Mouse (Mus musculus) CH12.LX (cell line): ENCODE data around the gene E130114P18Rik. TPM values are rescaled to one million over a fixed set of nuclear protein-coding genes. Genes with fewer than 3 reads are reported as not detected.

Source experiments
- DNase-seq: peaks from one replicate; pipeline ENCODE4 v3.0.0-alpha.2; 2013; ENCODE audit errors: extremely low read depth
- H3K27ac ChIP-seq: 2 replicates; pipeline ENCODE4 v1.5.1; 2012; ENCODE audit warnings: low read depth, mild to moderate bottlenecking, control low read depth, moderate library complexity; ENCODE audit not compliant: insufficient read depth
- H3K27me3 ChIP-seq: replicated peaks from 2 replicates; pipeline ENCODE3; 2012; ENCODE audit warnings: inconsistent platforms
- H3K36me3 ChIP-seq, 2 experiments: replicated peaks in 1 of 2; 2 replicates each; pipeline versions ENCODE3 to v1.6.1; 2012; ENCODE audit warnings: inconsistent platforms in 1 of 2, low read length in 1 of 2, mild to moderate bottlenecking in 1 of 2, mixed read lengths in 1 of 2, moderate library complexity in 1 of 2; ENCODE audit not compliant: control insufficient read depth in 1 of 2, insufficient read depth in 1 of 2
- H3K4me1 ChIP-seq, 2 experiments: 2 replicates each; pipeline ENCODE4 v1.6.1; 2012; ENCODE audit warnings: inconsistent platforms in 1 of 2, moderate library complexity in 1 of 2; ENCODE audit not compliant: insufficient read depth in 2 of 2, control insufficient read depth in 1 of 2
- H3K4me2 ChIP-seq: 2 replicates; pipeline ENCODE4 v1.6.1; 2012; ENCODE audit warnings: low read depth, mild to moderate bottlenecking, control low read depth; ENCODE audit not compliant: poor library complexity, insufficient read depth, severe bottlenecking
- H3K4me3 ChIP-seq, 3 experiments: fragments of 150-350 bp in 1 of 3; sonication (generic) in 1 of 3; replicated peaks in 1 of 3; 2 replicates each; pipeline versions ENCODE3 to v1.5.1; 2011 to 2012; ENCODE audit warnings: low read depth in 2 of 3, low read length in 2 of 3, mild to moderate bottlenecking in 2 of 3, moderate library complexity in 2 of 3, control low read depth in 1 of 3, improper control_type of control experiment in 1 of 3, inconsistent platforms in 1 of 3, mixed read lengths in 1 of 3; ENCODE audit not compliant: poor library complexity in 1 of 3
- H3K79me2 ChIP-seq: replicated peaks from 2 replicates; pipeline ENCODE4 v1.6.1; 2012; ENCODE audit warnings: mild to moderate bottlenecking, moderate library complexity; ENCODE audit not compliant: control insufficient read depth, poor library complexity, insufficient read depth, severe bottlenecking; ENCODE audit errors: extremely low read depth
- H3K9ac ChIP-seq: 2 replicates; pipeline ENCODE4 v1.6.1; 2012; ENCODE audit warnings: low read depth, mild to moderate bottlenecking, control low read depth, moderate library complexity; ENCODE audit not compliant: insufficient read depth
- H3K9me3 ChIP-seq: replicated peaks from 2 replicates; pipeline ENCODE3; 2012; ENCODE audit warnings: low read length, inconsistent platforms, mixed read lengths
- BHLHE40 ChIP-seq: IDR thresholded peaks from 2 replicates; pipeline ENCODE4 v1.6.1; 2011; ENCODE audit warnings: mild to moderate bottlenecking, low read depth, low read length, improper control_type of control experiment
- CHD1 ChIP-seq: IDR thresholded peaks from 2 replicates; pipeline ENCODE4 v1.6.1; 2012; ENCODE audit warnings: low read depth, low read length, improper control_type of control experiment, inconsistent platforms
- EP300 ChIP-seq: IDR thresholded peaks from 2 replicates; pipeline ENCODE4 v1.6.1; 2011; ENCODE audit warnings: low read length, improper control_type of control experiment
- ETS1 ChIP-seq: conservative IDR thresholded peaks from 2 replicates; pipeline ENCODE4 v1.6.1; 2012; ENCODE audit warnings: low read depth, mild to moderate bottlenecking, inconsistent platforms, low read length, improper control_type of control experiment, moderate library complexity
- GABPA ChIP-seq: IDR thresholded peaks from 2 replicates; pipeline ENCODE4 v1.6.1; 2012; ENCODE audit warnings: low read depth, low read length, improper control_type of control experiment, inconsistent platforms; ENCODE audit not compliant: insufficient replicate concordance
- HCFC1 ChIP-seq: IDR thresholded peaks from 2 replicates; pipeline ENCODE4 v1.6.1; 2012; ENCODE audit warnings: low read depth, mild to moderate bottlenecking, inconsistent platforms, low read length, improper control_type of control experiment
- MAX ChIP-seq: IDR thresholded peaks from 2 replicates; pipeline ENCODE4 v1.6.1; 2011; ENCODE audit warnings: low read length, improper control_type of control experiment
- NELFE ChIP-seq: IDR thresholded peaks from 2 replicates; pipeline ENCODE4 v1.6.1; 2011; ENCODE audit warnings: low read depth, low read length, improper control_type of control experiment
- NRF1 ChIP-seq: IDR thresholded peaks from 2 replicates; pipeline ENCODE4 v1.6.1; 2014; ENCODE audit warnings: low read depth, mild to moderate bottlenecking, inconsistent platforms, low read length, improper control_type of control experiment, moderate library complexity
- PAX5 ChIP-seq: IDR thresholded peaks from 2 replicates; pipeline ENCODE4 v1.6.1; 2012; ENCODE audit warnings: low read length, inconsistent platforms, mixed read lengths
- POLR2A ChIP-seq: IDR thresholded peaks from 2 replicates; pipeline ENCODE4 v1.6.1; 2011; ENCODE audit warnings: low read depth, mild to moderate bottlenecking, improper control_type of control experiment, low read length
- POLR2AphosphoS2 ChIP-seq: IDR thresholded peaks from 2 replicates; pipeline ENCODE4 v1.6.1; 2011; ENCODE audit warnings: low read depth, low read length, improper control_type of control experiment
- TCF12 ChIP-seq: IDR thresholded peaks from 2 replicates; pipeline ENCODE4 v1.6.1; 2014; ENCODE audit warnings: low read depth, mild to moderate bottlenecking, inconsistent platforms, low read length, improper control_type of control experiment
- UBTF ChIP-seq: IDR thresholded peaks from 2 replicates; pipeline ENCODE4 v1.6.1; 2012; ENCODE audit warnings: low read depth, mild to moderate bottlenecking, inconsistent platforms, low read length, improper control_type of control experiment, moderate library complexity
- USF1 ChIP-seq: IDR thresholded peaks from 2 replicates; pipeline ENCODE4 v1.6.1; 2014; ENCODE audit warnings: low read depth, mild to moderate bottlenecking, inconsistent platforms, low read length, improper control_type of control experiment
- USF2 ChIP-seq: conservative IDR thresholded peaks from 2 replicates; pipeline ENCODE4 v1.6.1; 2011; ENCODE audit warnings: low read depth, low read length, improper control_type of control experiment
- ZC3H11A ChIP-seq: IDR thresholded peaks from 2 replicates; pipeline ENCODE4 v1.6.1; 2012; ENCODE audit warnings: low read depth, mild to moderate bottlenecking, inconsistent platforms, low read length, improper control_type of control experiment
- dilution Hi-C: fragments of 300-500 bp; cut with MboI; formaldehyde crosslinking; loops from 2 replicates; pipeline ENCODE4 v1.14.3; 2020; ENCODE audit warnings: low sequenced_read_pairs; ENCODE audit not compliant: extremely low pct_unique_long_range_greater_than_20kb, extremely low pct_ligation_motif_present
- in situ Hi-C: fragments of 300-500 bp; cut with MboI; formaldehyde crosslinking; loops from 3 replicates; pipeline ENCODE4 v1.14.3; 2019; ENCODE audit warnings: low sequenced_read_pairs, low pct_ligation_motif_present, low pct_unique_long_range_greater_than_20kb, mixed read lengths
- polyA plus RNA-seq: library from polyadenylated mRNA; unstranded; fragments of >175 nt; gene quantifications from 2 replicates; pipeline ENCODE4 v1.2.1, GENCODE M21; 2012; ENCODE audit warnings: low read depth; ENCODE audit not compliant: insufficient read length
- total RNA-seq, 2 experiments: library from RNA; depleted of rRNA; stranded (reverse); fragments of 300-350 nt in 1 of 2; fragments of >200 nt in 1 of 2; gene quantifications; 2 replicates each; pipeline ENCODE4 v1.2.3; 2012 to 2014

Gene E130114P18Rik
- total and polyA plus RNA-seq, 3 experiments: not detected

- Histone ChIP-seq H3K79me2 (no peaks in the 10 kb centered on the region), H3K4me2 (no peak overlapping the region), H3K4me3 (no peak overlapping the region), H3K9me3 (peaks cover 49% of the 10 kb centered on the region), H3K27ac (no peak overlapping the region), H3K27me3 (no peaks in the 10 kb centered on the region), H3K36me3 (no peaks in the 10 kb centered on the region), H3K9ac (no peak overlapping the region), H3K4me1 (no peaks in the 10 kb centered on the region)
- in situ Hi-C loops: no loop called here
- TF ChIP-seq POLR2A: no peak
- TF ChIP-seq NRF1: no peak
- TF ChIP-seq POLR2AphosphoS2: no peak
- no peak for TF ChIP-seq USF1
- no peak for TF ChIP-seq EP300
- dilution Hi-C loops: no loop called here
- DNase-seq: no peak
Observed at GRCm38 (mm10) chr4:97615031-97615430, 162.8 kb downstream of the E130114P18Rik start.

- Histone ChIP-seq H3K79me2 (no peaks in the 10 kb centered on the region), H3K4me1 (no peaks in the 10 kb centered on the region), H3K9me3 (peaks cover 64% of the 10 kb centered on the region), H3K4me2 (no peak overlapping the region), H3K27me3 (no peaks in the 10 kb centered on the region), H3K36me3 (no peaks in the 10 kb centered on the region), H3K27ac (no peak overlapping the region), H3K9ac (no peak overlapping the region), H3K4me3 (no peak overlapping the region)
- dilution Hi-C loops: no loop called here
- in situ Hi-C loops: no loop called here
- TF ChIP-seq POLR2A (no peak), ETS1 (no peak), TCF12 (no peak), MAX (no peak), HCFC1 (no peak), UBTF (no peak), GABPA (no peak), PAX5 (no peak), USF2 (no peak), ZC3H11A (no peak), BHLHE40 (no peak), NELFE (no peak), CHD1 (no peak)
- no peak for DNase-seq
Observed at GRCm38 (mm10) chr4:97611251-97611847, 166.5 kb downstream of the E130114P18Rik start.
